In the genomic region with DNA sequence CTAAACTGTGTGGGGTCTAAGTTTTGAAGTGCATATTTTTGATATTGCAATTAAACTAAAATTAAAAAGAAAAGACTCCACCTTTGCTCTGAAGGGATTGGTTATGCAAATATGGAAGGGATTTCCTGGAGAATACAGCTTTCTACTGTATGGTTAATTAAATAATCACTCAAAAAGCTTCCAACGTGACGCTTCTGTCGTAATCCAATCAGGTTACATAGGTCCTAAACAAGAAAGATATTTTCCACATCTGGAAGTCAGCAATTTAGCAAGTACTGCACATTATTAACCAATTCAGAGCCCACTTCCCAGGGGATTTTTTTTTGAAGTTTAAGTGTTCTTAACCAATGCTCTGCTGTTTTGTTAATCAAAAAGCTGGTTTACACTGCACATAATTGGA, we compare ENCODE assay signal across 9 mouse cellular contexts. TPM values are rescaled to one million over a fixed set of nuclear protein-coding genes. Genes with fewer than 3 reads are reported as not detected.
DNase-seq lines count a peak whose midpoint lies in the region; ATAC-seq and TF ChIP-seq lines count a peak whose summit lies in the region.
"Had no signal": no experiment of that assay in that cellular context is flagged by ENCODE, and none has a peak within 500 bp of the region (broad histone marks: within the 10 kb centered on the region; RNA-seq: fewer than 3 reads in every experiment).

No protein-coding gene starts in this region.

- no peak overlapping the region; the same call in 1 of the 2 replicates for H3K4me3 ChIP-seq in kidney, embryonic 16.5 days (ENCODE audit: low read length)
- H3K4me3 ChIP-seq in hindbrain, embryonic 13.5 days, result peak overlapping the region; percentile 87; the same call in 1 of the 2 replicates
- no peak overlapping the region for H3K4me3 ChIP-seq in midbrain, embryonic 16.5 days (ENCODE audit: low read depth, low read length)

- no peak for TF ChIP-seq POLR2A in brain, embryonic 14.5 days (IDR thresholded peaks at IDR 0.05; ENCODE audit: borderline replicate concordance, extremely low read depth, insufficient read depth, insufficient read length, poor library complexity, severe bottlenecking)

- H3K9ac ChIP-seq in kidney, embryonic 16.5 days (replicated peaks; ENCODE audit: low read length), result no peak overlapping the region
- H3K9ac ChIP-seq in hindbrain, embryonic 13.5 days, result 0 out of 2 replicates have a peak overlapping the region, but pooled peaks have one; percentile 9
- no peak overlapping the region for H3K9ac ChIP-seq in midbrain, embryonic 16.5 days (ENCODE audit: low read depth, low read length)

- no peak for DNase-seq in kidney, adult 11 months
- DNase-seq in brain, embryonic 14.5 days (ENCODE audit: low read depth), result peak; percentile 61
- no peak for DNase-seq in spleen, adult 12 weeks (ENCODE audit: low spot score)
- DNase-seq in adrenal gland, postnatal 4 days (ENCODE audit: low spot score in 2 of 2), result no peak
- no peak for DNase-seq in frontal cortex, postnatal 25 days (ENCODE audit: low spot score in 2 of 2)

- peak overlapping the region; percentile 70 for H3K4me2 ChIP-seq in kidney, embryonic 16.5 days (replicated peaks; ENCODE audit: low read depth, low read length)
- peak overlapping the region; percentile 81; the same call in 1 of the 2 replicates for H3K4me2 ChIP-seq in hindbrain, embryonic 13.5 days
- peak overlapping the region; percentile 88 for H3K4me2 ChIP-seq in midbrain, embryonic 16.5 days (ENCODE audit: low read length)

- 42% methylated on average over 3 of the region's 3 CpGs for WGBS in kidney, embryonic 16.5 days
- WGBS in hindbrain, embryonic 13.5 days, result 12% methylated on average over 3 of the region's 3 CpGs
- 17% methylated on average over 3 of the region's 3 CpGs for WGBS in midbrain, embryonic 16.5 days

- H3K27me3 ChIP-seq in kidney, embryonic 16.5 days (ENCODE audit: insufficient read depth, low read length), result peaks cover 3% of the 10 kb centered on the region; the same call in 1 of the 2 replicates
- no peaks in the 10 kb centered on the region for H3K27me3 ChIP-seq in hindbrain, embryonic 13.5 days
- no peaks in the 10 kb centered on the region for H3K27me3 ChIP-seq in midbrain, embryonic 16.5 days (ENCODE audit: control insufficient read depth, insufficient read depth, low read depth, low read length)
- H3K27me3 ChIP-seq: Patski had no signal

- ATAC-seq in kidney, embryonic 16.5 days (ENCODE audit: low FRiP score, low TSS enrichment), result no peak
- no peak for ATAC-seq in hindbrain, embryonic 13.5 days (ENCODE audit: low FRiP score)
- no peak for ATAC-seq in midbrain, embryonic 16.5 days
- ATAC-seq: Patski had no signal

- no peaks in the 10 kb centered on the region for H3K36me3 ChIP-seq in kidney, embryonic 16.5 days (ENCODE audit: insufficient read depth, low read length)
- no peaks in the 10 kb centered on the region for H3K36me3 ChIP-seq in hindbrain, embryonic 13.5 days
- no peaks in the 10 kb centered on the region for H3K36me3 ChIP-seq in midbrain, embryonic 16.5 days (ENCODE audit: control insufficient read depth, insufficient read depth, low read length)

- H3K4me1 ChIP-seq in kidney, embryonic 16.5 days (ENCODE audit: insufficient read depth, low read length), result peaks cover 15% of the 10 kb centered on the region
- H3K4me1 ChIP-seq in hindbrain, embryonic 13.5 days (replicated peaks), result peaks cover 31% of the 10 kb centered on the region
- H3K4me1 ChIP-seq in midbrain, embryonic 16.5 days (ENCODE audit: control insufficient read depth, insufficient read depth, low read length), result peaks cover 23% of the 10 kb centered on the region

- TF ChIP-seq CTCF in brain, embryonic 14.5 days (IDR thresholded peaks at IDR 0.05; ENCODE audit: borderline replicate concordance, extremely low read depth, insufficient read depth, insufficient read length), result no peak

- peak overlapping the region; percentile 80; the same call in 1 of the 2 replicates for H3K27ac ChIP-seq in kidney, embryonic 16.5 days (ENCODE audit: low read length)
- peak overlapping the region; percentile 82; the same call in 1 of the 2 replicates for H3K27ac ChIP-seq in hindbrain, embryonic 13.5 days
- H3K27ac ChIP-seq in midbrain, embryonic 16.5 days (ENCODE audit: low read length), result peak overlapping the region; percentile 8; the same call in 1 of the 2 replicates

- H3K9me3 ChIP-seq in kidney, embryonic 16.5 days (ENCODE audit: low read length), result no peaks in the 10 kb centered on the region
- no peaks in the 10 kb centered on the region for H3K9me3 ChIP-seq in hindbrain, embryonic 13.5 days
- no peaks in the 10 kb centered on the region for H3K9me3 ChIP-seq in midbrain, embryonic 16.5 days (replicated peaks; ENCODE audit: control insufficient read depth, low read length, poor library complexity, severe bottlenecking)

RNA-seq across cellular contexts. Expression of gene Zeb2, which starts 3.3 kb away (rescaled TPM):
- 49.3 and 57.6 TPM in 2 replicates for polyA plus RNA-seq in kidney, embryonic 16.5 days (2015; fragmentation: Nextera tagmentation; extraction: Ambion mirVana)
- 33.3 and 46.5 TPM in 2 replicates for polyA plus RNA-seq in brain, embryonic 14.5 days (2012; rRNA removed)
- 50.4 and 57.4 TPM in 2 replicates for polyA plus RNA-seq in hindbrain, embryonic 13.5 days (2015; fragmentation: Nextera tagmentation; extraction: Ambion mirVana)
- polyA plus RNA-seq in midbrain, embryonic 16.5 days (2015; fragmentation: Nextera tagmentation; extraction: Ambion mirVana), result 24.6 and 26.7 TPM in 2 replicates
- total RNA-seq in adrenal gland, postnatal 4 days (2021), result 100 to 1,000 TPM; 169 to 173 TPM

Comparison
In these comparisons a context has a peak if more than half of its experiments do, and no peak if none do; other contexts are left out.
1. H3K27ac ChIP-seq: peak in every context shown above with its lines; median percentile 82 in hindbrain, embryonic 13.5 days; 80 in kidney, embryonic 16.5 days; 8 in midbrain, embryonic 16.5 days.